Mouse (Mus musculus): ENCODE results near the gene Pin1. TPM values are rescaled to one million over a fixed set of nuclear protein-coding genes. Genes with fewer than 3 reads are reported as not detected.
"Not testable (repeated sequence)": the region's sequence is repeated elsewhere in the genome, so short reads cannot be mapped to it uniquely, and the experiment has no call there.

Pin1 gene
- total RNA-seq (2021), result 10 to 100 TPM; 13.0 to 14.1 TPM
- long read RNA-seq, experiment 1, transcript Pin1-201 (4 exons, 3,843 nt), result major isoform, 144 of 199 reads
- long read RNA-seq, experiment 1, partial matches to known transcripts, result 28 of 199 reads
- long read RNA-seq, experiment 1, other reads (novel, unspliced or antisense), result 27 of 199 reads
- long read RNA-seq, experiment 2, transcript Pin1-201 (4 exons, 3,843 nt), result major isoform, 127 of 153 reads
- long read RNA-seq, experiment 2, partial matches to known transcripts, result 7 of 153 reads
- long read RNA-seq, experiment 2, other reads (novel, unspliced or antisense), result 19 of 153 reads

GRCm38 (mm10) chr9:20651602-20652259, at the start of gene Pin1:
Gene Pin1 (plus strand): TSS chr9:20652095.
- DNase-seq, result peak; percentile 99

GRCm38 (mm10) chr9:20606269-20606668, 45.6 kb upstream of the Pin1 start:
- no peak for DNase-seq

GRCm38 (mm10) chr9:20607100-20607974, 44.6 kb upstream of the Pin1 start:
- DNase-seq, result peak; percentile 88

GRCm38 (mm10) chr9:20609831-20610464, 41.9 kb upstream of the Pin1 start:
- DNase-seq, result no peak

- no peak for DNase-seq
Observed at GRCm38 (mm10) chr9:20611976-20612375, 39.9 kb upstream of the Pin1 start.

- DNase-seq, result no peak
Observed at GRCm38 (mm10) chr9:20616685-20617084, 35.2 kb upstream of the Pin1 start.

- DNase-seq, result no peak
Observed at GRCm38 (mm10) chr9:20631332-20631731, 20.6 kb upstream of the Pin1 start.

- not testable (repeated sequence) for DNase-seq
Observed at GRCm38 (mm10) chr9:20635676-20636075, 16.2 kb upstream of the Pin1 start.

GRCm38 (mm10) chr9:20636256-20636655, 15.6 kb upstream of the Pin1 start:
- DNase-seq, result peak; percentile 35

- DNase-seq, result no peak
Observed at GRCm38 (mm10) chr9:20636790-20637189, 15.1 kb upstream of the Pin1 start.

GRCm38 (mm10) chr9:20638552-20638951, 13.3 kb upstream of the Pin1 start:
- DNase-seq, result no peak

GRCm38 (mm10) chr9:20639486-20639885, 12.4 kb upstream of the Pin1 start:
- no peak for DNase-seq

- DNase-seq, result no peak
Observed at GRCm38 (mm10) chr9:20641501-20641900, 10.4 kb upstream of the Pin1 start.

GRCm38 (mm10) chr9:20642101-20642895, 9.6 kb upstream of the Pin1 start, which contains the start of gene Ubl5:
Gene Ubl5 (plus strand): TSS chr9:20642878.
- peak; percentile 78 for DNase-seq

- peak; percentile 79 for DNase-seq
Observed at GRCm38 (mm10) chr9:20642896-20643466, 8.9 kb upstream of the Pin1 start.

GRCm38 (mm10) chr9:20643781-20644180, 8.1 kb upstream of the Pin1 start:
- no peak for DNase-seq

GRCm38 (mm10) chr9:20644360-20645081, 7.4 kb upstream of the Pin1 start, which contains the start of gene Fbxl12:
Gene Fbxl12 (minus strand): TSS chr9:20644767.
- peak; percentile 60 for DNase-seq

GRCm38 (mm10) chr9:20645121-20645520, 6.8 kb upstream of the Pin1 start:
- DNase-seq, result no peak

GRCm38 (mm10) chr9:20652260-20652658, 364 bp downstream of the Pin1 start:
- DNase-seq, result no peak

- no peak for DNase-seq
Observed at GRCm38 (mm10) chr9:20653859-20654258, 2.0 kb downstream of the Pin1 start.

All from gastrocnemius, postnatal 25 days (tissue).